Mouse (Mus musculus): ENCODE data around the gene Kcng1.

- no peak for TF ChIP-seq CTCF (IDR thresholded peaks at IDR 0.05; ENCODE audit: low read depth)
- TF ChIP-seq EP300 (IDR thresholded peaks at IDR 0.05; ENCODE audit: low read depth): no peak
Measured at GRCm38 (mm10) chr2:168314646-168315446, 33.3 kb upstream of the Kcng1 start.

All from heart, postnatal 0 days (tissue).